Mouse (Mus musculus) ES-Bruce4 (cell line): ENCODE data around the gene Gm21750.

Source experiments
- CTCF ChIP-seq: IDR thresholded peaks from one replicate; pipeline ENCODE4 v1.8.1; 2011; ENCODE audit warnings: low read depth, low read length
- EP300 ChIP-seq: IDR thresholded peaks from 2 replicates; pipeline ENCODE4 v1.6.1; 2011; ENCODE audit warnings: low read depth, low read length; ENCODE audit not compliant: insufficient read depth

GRCm38 (mm10) chr14:73709412-73710110 is 48.5 kb downstream of the Gm21750 start:
- no peak for TF ChIP-seq CTCF
- no peak for TF ChIP-seq EP300
